Mouse (Mus musculus) neutrophil, adult 59 days (primary cell): ENCODE measurements around the gene Pglyrp4. TPM values are rescaled to one million over a fixed set of nuclear protein-coding genes. Genes with fewer than 3 reads are reported as not detected.

Experiments
- total RNA-seq, 2 experiments: library from RNA; stranded (reverse); gene quantifications; 1 replicate in 1 of 2; 2 replicates in 1 of 2; pipeline ENCODE4 v1.2.4; 2023

Gene Pglyrp4
- total RNA-seq: 1 to 10 TPM in 1 of 2 experiments, under 1 TPM in 1; 0.55 to 1.7 TPM

DNA sequence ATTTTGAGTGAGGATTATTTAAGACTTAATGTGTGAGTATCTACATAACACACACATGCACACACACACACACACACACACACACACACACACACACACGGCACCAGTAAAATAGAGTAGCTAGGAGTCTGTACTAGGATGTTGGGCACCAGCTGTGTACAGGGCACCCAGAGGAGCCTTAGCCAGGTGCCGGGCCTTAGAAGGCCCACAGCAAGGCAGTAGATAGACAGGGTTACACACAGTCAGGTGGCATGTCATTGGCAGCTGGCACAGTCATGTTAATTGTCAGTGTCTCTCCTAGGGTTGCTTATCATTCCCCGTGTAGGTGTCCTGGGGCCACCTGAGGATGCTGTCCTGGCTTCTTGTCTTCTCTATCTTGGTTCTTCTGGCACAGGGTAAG is at the start of gene Pglyrp4:
Pglyrp4 (plus strand) TSS at position 301 of the 400 bp plus-strand sequence.

DNA sequence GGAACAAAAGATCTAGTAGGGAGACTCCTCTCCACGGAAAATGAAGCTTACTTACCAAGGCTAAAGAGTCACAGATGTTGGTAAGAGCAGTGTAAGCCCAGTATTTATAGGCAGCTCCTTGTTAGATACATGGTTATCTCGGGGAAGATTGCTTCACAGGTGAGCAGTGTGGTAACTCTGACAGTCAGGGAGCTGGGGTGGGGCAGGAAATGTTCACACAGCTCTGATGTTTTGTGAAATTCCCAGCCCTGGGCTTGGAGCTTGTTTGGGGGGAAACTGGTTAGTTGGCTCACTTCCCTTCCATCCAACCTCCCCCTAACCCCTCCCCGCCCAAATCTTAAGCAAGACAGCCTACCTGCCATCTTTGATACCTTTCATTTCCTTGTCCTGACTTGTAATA is 31.1 kb upstream of the Pglyrp4 start, which contains the start of gene S100a9:
S100a9 (minus strand) TSS at position 109 of the 400 bp plus-strand sequence.

DNA sequence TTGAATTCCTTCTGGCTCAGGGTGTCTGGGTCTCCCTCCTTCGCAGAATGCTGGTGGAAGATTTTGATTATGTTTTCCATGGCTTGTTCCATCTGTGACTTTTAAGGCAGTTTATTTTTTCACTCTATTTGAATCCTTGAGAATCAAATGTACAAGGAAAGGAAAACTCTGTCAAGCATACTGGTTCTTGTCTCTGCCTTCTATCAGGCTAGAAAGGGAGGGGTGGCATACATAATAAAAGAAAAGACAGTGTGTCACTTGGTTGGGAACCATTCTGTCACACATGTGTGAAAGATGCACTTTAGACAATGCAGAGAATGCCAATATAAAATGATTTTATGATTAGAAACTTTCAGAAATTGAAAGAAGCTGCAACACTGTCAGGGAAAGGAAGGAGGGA is 51.1 kb downstream of the Pglyrp4 start, which contains the start of gene Gm5849:
Gm5849 (minus strand) TSS at position 101 of the 400 bp plus-strand sequence.

Other genes with a start within 250 kb of the Pglyrp4 start
- gene Snapin, start 235.9 kb upstream of the Pglyrp4 start, total RNA-seq: 10 to 100 TPM; 29.9 to 34.6 TPM
- gene Chtop, start 217.4 kb upstream of the Pglyrp4 start, total RNA-seq: 10 to 100 TPM; 71.9 to 85.5 TPM
- 10 to 100 TPM; 20.7 to 24.0 TPM for gene S100a1, start 212.5 kb upstream of the Pglyrp4 start, total RNA-seq
- 10 to 100 TPM; 37.9 to 38.8 TPM for gene S100a13, start 212.5 kb upstream of the Pglyrp4 start, total RNA-seq
- gene S100a14, start 200.1 kb upstream of the Pglyrp4 start, total RNA-seq: under 1 TPM in 1 of 2 experiments, not detected in 1; 0.69 TPM
- gene S100a16, start 189.7 kb upstream of the Pglyrp4 start, total RNA-seq: not detected
- gene S100a3, start 166.3 kb upstream of the Pglyrp4 start, total RNA-seq: 1 to 10 TPM; 5.8 to 6.8 TPM
- gene S100a2, start 136.7 kb upstream of the Pglyrp4 start, total RNA-seq: 1 to 10 TPM; 1.6 to 3.5 TPM
- gene Gm42674, start 125.0 kb upstream of the Pglyrp4 start, total RNA-seq: not detected
- gene S100a4, start 123.1 kb upstream of the Pglyrp4 start, total RNA-seq: 100 to 1,000 TPM; 261 to 505 TPM
- gene S100a5, start 118.4 kb upstream of the Pglyrp4 start, total RNA-seq: not detected
- 1,000 to 10,000 TPM; 1,472 to 1,540 TPM for gene S100a6, start 114.0 kb upstream of the Pglyrp4 start, total RNA-seq
- 1 to 10 TPM; 1.4 to 1.6 TPM for gene S100a7a, start 72.9 kb upstream of the Pglyrp4 start, total RNA-seq
- over 10,000 TPM; 44,455 to 51,539 TPM for gene S100a8, start 57.9 kb upstream of the Pglyrp4 start, total RNA-seq
- gene S100a9, start 31.2 kb upstream of the Pglyrp4 start, total RNA-seq: over 10,000 TPM; 52,893 to 61,962 TPM
- gene Gm5849, start 51.0 kb downstream of the Pglyrp4 start, total RNA-seq: not detected